Mouse (Mus musculus) kidney, adult 9 months (tissue): ENCODE measurements around the gene Cpe.
"Not testable (repeated sequence)": the region's sequence is repeated elsewhere in the genome, so short reads cannot be mapped to it uniquely, and the experiment has no call there.

Source experiments
- DNase-seq: peaks from one replicate; pipeline ENCODE4 v3.0.0; 2022

The Cpe gene

DNA sequence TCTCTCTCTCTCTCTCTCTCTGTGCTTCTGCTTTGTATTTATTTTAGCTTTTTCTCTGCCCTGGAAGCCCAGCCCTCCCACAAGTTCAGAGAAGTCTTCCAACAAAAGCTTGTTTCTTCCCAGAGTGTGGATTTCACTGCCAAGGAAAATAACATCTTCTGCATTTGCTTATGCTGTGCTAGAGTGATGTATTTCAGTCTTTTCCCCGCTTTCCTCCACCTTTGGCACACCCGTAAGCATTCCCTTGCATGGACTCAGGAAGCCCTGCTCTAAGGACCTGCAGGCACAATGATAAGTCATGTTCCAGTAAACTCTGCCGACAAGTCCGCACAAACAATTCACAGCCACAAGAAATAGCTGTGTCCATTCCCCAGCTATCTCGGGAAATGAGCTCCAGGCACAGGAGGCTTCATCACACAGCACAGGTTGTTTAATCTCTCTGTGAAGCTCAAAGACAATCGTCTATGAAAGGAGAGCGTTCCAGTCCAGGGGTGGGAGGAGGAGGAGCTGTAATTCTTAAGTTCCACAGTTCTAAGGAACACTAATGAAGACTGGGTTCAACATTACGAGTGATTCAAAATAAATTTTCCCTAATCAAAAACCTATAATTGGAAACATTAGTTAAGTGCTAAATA, 17.8 kb downstream of the Cpe start:
- DNase-seq = no peak

DNA sequence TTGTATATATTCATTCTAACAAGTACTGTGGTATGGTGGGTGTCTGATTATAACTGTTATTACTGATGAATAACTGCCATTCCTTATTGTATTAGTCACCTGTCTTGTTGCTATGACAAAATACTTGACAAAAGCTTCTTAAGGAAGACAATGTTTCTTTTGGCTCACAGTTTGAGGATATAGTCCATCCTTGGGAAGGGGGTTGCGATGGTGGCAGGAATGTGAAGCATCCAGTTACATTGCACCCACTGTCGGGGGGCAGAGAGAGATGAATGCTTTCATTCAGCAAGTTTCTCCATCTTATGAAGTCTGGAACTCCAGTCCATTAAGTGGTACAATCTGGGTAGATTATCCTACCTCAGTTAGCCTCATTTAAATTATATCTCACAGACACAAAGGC, 19.9 kb downstream of the Cpe start:
- DNase-seq = no peak

DNA sequence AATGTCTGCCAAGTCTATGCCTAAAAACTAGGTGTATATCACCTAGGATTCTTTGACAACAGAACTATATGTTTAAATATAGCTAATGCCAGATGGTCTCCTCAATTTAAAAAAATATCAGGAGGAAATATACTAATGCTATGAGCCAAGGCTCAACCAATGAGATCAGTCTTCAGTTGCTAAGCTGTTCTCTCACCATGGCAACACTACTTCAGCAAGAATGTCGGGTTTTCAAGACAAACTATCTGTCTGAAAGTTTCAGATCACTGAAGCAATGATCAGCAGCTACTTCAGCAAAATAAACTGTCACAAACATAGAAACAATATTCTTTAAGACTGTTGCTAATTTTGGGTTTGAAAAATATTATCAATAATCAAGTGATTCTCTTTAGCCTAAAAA, 20.9 kb downstream of the Cpe start:
- DNase-seq = no peak

DNA sequence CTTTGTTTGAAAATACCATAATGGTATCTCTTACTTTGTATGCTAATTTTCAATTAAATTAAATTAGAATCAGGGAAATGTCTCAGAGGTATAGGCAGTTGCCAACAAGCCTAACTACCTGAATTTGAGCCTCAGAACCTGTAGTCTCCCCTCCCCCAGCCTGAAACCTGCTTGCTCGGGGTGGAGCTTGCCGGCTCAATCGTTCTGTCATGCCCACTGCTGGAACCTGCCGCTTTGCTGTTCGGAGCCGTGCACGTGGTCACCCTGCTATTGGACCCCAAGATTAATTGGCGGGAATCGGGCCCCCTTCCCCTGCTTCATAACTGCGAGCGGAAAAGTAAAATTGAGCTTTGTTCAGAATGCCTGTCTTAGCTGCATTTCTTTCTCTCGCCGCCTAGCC, 26.5 kb downstream of the Cpe start:
- not testable (repeated sequence) for DNase-seq

DNA sequence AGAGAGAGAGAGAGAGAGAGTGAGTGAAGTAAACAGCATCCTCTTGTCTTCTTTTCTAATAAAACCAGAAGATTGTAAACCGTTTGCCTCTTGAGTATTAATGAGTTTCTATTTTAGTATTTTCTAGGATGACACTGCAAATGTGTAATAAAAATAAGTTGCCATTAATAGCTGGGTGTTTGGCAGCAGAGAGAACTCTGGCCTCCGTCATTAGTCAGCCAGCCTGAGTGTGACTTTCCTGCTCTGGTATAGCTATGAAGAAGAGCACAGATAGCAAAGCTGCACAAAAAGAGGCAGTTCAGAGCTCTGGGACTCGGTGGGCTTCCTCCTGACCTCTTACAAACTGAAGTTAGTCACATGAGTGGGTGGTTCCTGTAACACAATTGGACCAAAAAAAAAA, 27.3 kb downstream of the Cpe start:
- DNase-seq = no peak

GRCm38 (mm10) chr8:64664811-64665210, 28.0 kb downstream of the Cpe start:
- DNase-seq = no peak

GRCm38 (mm10) chr8:64664350-64664749, 28.5 kb downstream of the Cpe start:
- no peak for DNase-seq

- DNase-seq = no peak
Measured at GRCm38 (mm10) chr8:64659097-64659496, 33.8 kb downstream of the Cpe start.

DNA sequence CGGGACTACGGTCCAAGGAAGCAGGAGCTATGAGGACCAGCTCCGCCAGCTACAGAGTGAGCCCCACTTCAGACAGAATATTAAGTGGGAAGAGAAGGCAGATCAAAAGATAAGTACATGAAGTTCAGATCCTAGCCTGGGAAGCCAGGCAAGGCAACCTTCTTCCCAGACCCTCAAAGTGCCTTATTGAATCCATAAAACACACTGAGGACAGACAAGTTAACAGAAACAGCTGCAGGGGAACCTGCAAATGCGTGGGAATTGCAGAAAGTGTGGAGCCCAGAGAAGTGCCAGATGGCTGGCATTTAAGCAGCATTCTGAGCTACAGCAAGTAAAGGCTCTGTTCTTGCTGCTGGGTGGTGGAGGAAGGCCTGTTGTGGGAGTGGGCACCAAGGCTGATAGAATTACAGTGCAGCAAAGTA, 34.9 kb downstream of the Cpe start:
- no peak for DNase-seq

DNA sequence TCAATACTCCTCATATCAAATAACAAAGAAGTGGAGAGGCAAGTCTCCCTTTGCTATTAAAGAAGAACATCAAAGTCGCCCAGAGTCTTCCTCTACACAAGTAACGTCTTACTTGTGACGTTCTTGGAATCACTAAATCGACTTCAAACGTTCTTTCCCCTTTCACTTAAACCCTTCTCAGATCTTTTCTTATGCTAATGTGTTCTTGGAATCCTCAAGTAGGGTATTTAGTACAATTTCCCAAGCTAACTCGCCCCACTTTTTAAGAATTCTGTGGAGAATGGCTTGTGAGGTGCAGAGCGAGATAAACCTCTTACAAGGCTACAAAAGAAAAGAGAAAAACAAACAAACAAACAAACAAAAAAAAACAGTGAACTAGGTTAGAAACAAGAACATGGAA, 35.3 kb downstream of the Cpe start:
- no peak for DNase-seq

DNA sequence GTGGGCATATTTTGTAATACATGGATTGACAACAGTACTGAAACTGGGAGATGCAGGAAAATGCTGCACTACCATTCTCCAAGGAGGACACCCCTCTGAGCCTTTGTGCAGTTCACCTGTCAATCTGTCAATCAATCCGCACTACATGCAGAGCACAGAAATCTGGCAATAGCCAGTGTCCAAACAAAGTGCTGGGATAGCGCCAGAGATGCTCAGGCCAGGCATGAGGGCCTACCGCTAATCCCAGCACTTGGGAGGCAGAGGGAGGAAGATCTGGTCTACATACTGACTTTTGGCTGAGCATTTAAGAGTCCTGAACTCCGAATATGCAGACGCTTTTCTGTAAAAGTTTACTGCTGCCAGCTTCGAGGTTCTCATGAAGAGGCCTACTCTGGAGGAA, 37.0 kb downstream of the Cpe start:
- DNase-seq = no peak

DNA sequence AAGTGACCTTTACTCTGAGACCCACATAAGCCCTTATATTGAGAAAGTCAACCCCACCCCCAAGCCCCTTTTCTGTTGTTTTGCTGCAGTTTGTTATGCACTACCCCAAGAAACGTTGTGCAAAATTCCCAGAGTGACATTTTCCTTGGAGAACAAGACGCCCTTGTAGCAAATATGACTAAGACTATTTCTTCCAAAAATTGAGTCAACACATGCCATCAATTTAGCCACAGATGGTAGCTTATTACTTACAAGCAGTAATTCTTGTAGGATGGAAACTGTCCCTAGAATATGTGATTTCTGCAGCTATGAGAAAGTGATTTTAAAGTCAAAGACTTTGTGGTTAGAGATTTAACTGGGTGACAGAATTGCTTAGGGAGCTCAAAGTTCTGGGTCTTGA, 37.8 kb downstream of the Cpe start:
- DNase-seq = no peak

GRCm38 (mm10) chr8:64652285-64652684, 40.6 kb downstream of the Cpe start:
- no peak for DNase-seq

- no peak for DNase-seq
Measured at GRCm38 (mm10) chr8:64648063-64648462, 44.8 kb downstream of the Cpe start.

GRCm38 (mm10) chr8:64647148-64647547, 45.7 kb downstream of the Cpe start:
- DNase-seq = no peak

GRCm38 (mm10) chr8:64646421-64646820, 46.4 kb downstream of the Cpe start:
- DNase-seq = no peak

DNA sequence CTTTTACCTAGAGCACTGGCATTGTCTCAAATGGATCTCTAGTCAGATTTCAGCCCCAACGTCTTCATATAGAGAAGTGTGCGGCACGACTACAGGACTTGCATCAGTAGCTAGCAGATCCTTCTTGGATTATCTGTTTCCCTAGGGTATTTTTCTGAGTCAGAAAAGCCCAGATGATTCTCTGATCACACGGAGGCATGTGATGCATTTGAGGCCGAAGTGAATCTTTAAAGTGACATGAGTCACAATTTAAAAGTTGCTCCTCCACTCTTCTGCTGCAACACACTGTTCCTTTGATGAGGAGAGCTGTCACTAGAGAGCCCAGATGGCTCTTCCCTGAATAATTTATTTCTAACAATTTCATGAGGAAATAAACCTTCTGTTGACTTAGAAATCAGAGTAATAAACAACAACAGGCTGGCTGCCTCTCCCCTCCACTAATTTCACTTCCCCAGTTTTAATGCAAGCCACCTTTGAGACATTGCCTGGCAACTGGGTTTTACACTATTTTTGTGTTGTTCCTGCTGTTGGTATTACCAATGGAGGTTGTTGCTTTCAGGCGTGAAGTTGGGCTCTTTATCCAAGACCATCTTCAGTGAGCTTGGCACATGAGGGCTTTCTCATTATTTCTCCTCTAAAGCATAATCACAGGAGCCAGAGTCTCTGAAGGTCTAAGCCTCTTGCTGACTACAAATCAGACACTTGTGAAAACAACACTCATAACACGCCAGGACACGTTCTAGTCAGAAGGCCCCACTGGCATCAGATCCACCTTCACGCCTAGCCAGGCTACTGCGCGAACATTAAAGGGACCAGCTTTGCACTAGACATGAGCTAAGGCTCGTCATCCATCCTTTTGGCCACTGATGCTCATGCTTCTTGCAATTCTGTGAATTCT, 48.5 kb downstream of the Cpe start:
- DNase-seq = no peak

DNA sequence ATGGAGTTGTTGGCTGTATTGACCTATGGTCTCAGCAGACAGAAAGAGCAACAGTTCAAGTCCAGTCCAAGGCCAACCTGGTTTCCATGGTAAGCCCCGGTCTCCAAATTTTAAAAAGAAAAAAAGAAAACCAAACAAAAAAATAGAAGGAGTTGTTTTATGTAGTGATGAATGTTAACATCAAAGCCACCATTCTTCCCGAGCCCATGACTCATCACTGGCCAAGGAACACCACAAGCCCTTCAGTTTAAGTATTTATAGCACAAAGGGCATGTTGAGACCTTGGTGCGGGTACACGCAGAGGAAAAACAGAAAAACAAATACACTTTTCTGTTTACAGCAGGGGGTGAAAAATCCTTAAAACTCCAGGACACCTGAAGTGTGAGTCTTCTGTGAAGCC, 49.5 kb downstream of the Cpe start:
- DNase-seq = no peak

DNA sequence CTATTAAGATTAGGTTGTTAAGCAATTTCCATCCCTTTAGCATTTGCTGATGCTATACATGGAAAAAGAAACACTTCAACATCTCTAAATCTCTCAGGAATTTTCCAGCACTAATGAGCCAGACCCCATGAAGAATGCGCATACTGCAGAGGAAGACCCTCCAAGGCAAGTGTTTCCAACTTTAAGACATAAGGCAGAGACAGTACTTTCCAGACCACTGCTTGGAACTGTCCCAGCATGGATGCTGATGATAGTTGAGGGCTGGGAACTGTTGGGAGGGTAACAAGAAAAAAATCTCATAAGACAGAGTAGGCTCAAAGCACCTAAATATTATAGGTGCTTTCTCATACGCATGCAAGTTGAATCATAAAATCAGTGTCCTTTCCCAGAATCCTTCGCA, 50.1 kb downstream of the Cpe start:
- DNase-seq = no peak

GRCm38 (mm10) chr8:64640599-64640998, 52.3 kb downstream of the Cpe start:
- DNase-seq = no peak

DNA sequence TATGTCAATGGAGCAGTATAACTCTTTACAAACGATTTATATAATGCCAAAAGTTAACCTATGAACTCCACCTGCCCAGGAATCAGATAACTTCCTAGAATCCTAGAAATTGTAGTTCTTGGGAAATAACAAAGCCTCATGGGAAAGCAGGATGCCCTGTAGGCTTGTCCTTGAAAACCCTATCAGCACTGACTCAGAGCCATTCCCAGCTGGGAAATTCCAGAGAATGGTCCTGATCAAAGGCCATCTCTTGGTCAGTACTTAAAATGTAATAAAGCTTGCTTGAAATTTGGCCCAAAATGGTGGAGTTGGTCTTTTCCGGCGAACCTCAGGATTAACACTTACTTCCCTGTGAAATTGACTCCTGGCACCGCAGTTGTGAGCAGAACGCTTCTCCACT, 53.2 kb downstream of the Cpe start:
- DNase-seq = peak; percentile 51

DNA sequence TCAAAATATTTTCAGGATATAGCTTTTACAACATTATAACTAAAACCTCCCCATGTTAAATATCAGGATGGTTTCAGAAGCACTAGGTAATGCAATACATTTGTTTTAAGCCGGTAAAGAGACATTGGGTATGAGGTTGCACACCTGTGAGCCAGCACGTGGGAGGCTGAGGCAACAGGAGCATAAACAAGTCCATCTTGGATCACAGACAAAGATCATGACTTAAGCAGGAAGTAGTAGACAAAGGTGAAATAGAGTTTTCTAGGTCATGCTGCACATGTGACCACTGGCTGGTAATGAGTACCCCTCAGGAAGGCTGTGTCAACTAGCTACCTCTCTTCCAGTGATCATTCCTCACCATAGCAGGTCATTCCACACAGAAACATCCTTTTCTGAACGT, 58.0 kb downstream of the Cpe start:
- DNase-seq = peak; percentile 28

DNA sequence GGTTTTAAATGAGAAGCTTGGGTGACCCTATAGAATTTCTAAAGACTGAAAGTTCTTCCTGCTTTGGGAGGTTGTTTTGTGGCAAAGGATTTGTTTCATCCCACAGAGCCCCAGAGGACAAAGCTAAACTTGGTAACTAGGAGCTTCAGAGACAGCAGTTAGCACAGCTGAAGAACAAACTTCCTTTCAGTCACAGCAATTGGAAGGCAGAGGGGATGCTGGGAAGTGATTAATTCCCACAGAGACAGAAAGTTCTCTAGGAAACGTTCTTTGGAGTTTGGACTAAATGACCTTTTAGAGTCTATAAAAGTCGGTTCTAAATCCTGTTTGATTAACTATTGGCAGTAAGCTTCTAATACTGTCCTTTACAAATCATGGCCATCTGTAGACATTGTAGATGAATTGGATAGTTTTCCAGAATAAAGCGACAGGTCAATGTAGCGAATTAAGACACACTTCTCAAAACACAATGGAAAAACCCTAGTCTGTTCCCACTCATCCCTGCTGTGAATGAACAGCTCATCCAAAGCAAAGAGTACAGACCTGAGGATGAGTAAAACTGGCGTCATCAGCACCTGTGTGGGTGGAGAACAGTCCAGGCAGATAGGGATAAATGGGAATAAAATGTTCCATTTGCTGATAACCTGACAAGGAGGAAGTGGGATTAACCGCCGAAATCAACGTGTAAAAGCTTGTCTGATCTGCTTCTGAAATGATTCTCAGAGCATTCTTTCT, 58.6 kb downstream of the Cpe start:
- DNase-seq = peak; percentile 40

- no peak for DNase-seq
Measured at GRCm38 (mm10) chr8:64632169-64632568, 60.7 kb downstream of the Cpe start.
